Mouse (Mus musculus) G1E (cell line): ENCODE measurements at regions not wholly inside any gene's neighbourhood (a gene's known extent, or its start where the extent isn't known, plus 50 kb on each side); places are given as distances from the start of the nearest gene placed in this dataset.

ENCODE experiments used
- CTCF ChIP-seq: IDR thresholded peaks from 2 replicates; pipeline ENCODE4 v1.5.1; 2012; ENCODE audit warnings: low read depth, low read length, inconsistent platforms, mixed read lengths
- TAL1 ChIP-seq: conservative IDR thresholded peaks from 2 replicates; pipeline ENCODE4 v1.6.1; 2012; ENCODE audit warnings: low read depth, low read length, inconsistent platforms, mixed read lengths

GRCm38 (mm10) chr15:67460384-67460783, 959.7 kb upstream of the Lrrc6 start:
- no peak for TF ChIP-seq CTCF
- TF ChIP-seq TAL1 = no peak
